ENCODE assay signal across 11 mouse cellular contexts in genomic region chr5:71091926-71092325, GRCm38 (mm10). TPM values are rescaled to one million over a fixed set of nuclear protein-coding genes. Genes with fewer than 3 reads are reported as not detected.
"Had no signal": no experiment of that assay in that cellular context is flagged by ENCODE, and none has a peak within 500 bp of the region (broad histone marks: within the 10 kb centered on the region; RNA-seq: fewer than 3 reads in every experiment).

No protein-coding gene starts in this region.

- H3K27me3 ChIP-seq: neural tube, embryonic 15.5 days had no signal

- ATAC-seq: intestine, postnatal 0 days; liver, embryonic 12.5 days had no signal

- H3K4me3 ChIP-seq: limb, embryonic 15.5 days; liver, embryonic 12.5 days; lung, embryonic 15.5 days; myocyte; neural tube, embryonic 15.5 days had no signal

- H3K9me3 ChIP-seq: limb, embryonic 15.5 days; liver, embryonic 12.5 days; lung, embryonic 15.5 days; neural tube, embryonic 15.5 days had no signal

- DNase-seq: kidney, adult 8-10 months; thymus, postnatal 4 days had no signal

- H3K36me3 ChIP-seq: limb, embryonic 15.5 days; liver, embryonic 12.5 days; lung, embryonic 15.5 days; neural tube, embryonic 15.5 days had no signal

- H3K4me2 ChIP-seq: limb, embryonic 15.5 days; liver, embryonic 12.5 days; lung, embryonic 15.5 days had no signal

- H3K9ac ChIP-seq: limb, embryonic 15.5 days; liver, embryonic 12.5 days; lung, embryonic 15.5 days; neural tube, embryonic 15.5 days had no signal

- H3K27ac ChIP-seq: kidney, postnatal 0 days; limb, embryonic 15.5 days; liver, embryonic 12.5 days; lung, embryonic 15.5 days; neural tube, embryonic 15.5 days; stomach, postnatal 0 days had no signal

- H3K4me1 ChIP-seq: liver, embryonic 12.5 days had no signal

RNA-seq across cellular contexts. Expression of gene Gabra2, which starts 3.7 kb away (rescaled TPM):
- total RNA-seq: megakaryocyte-erythroid progenitor cell, adult 5-6 weeks had no signal
- polyA plus RNA-seq: myocyte had no signal
